Mouse (Mus musculus): ENCODE data around the gene Ckap2l.

- TF ChIP-seq CTCF (IDR thresholded peaks at IDR 0.05; ENCODE audit: borderline replicate concordance, control insufficient read depth, extremely low read depth, insufficient read depth, low read length, poor library complexity) (no peak), POLR2A (IDR thresholded peaks at IDR 0.05; ENCODE audit: control insufficient read depth, extremely low read depth, insufficient read depth, low read length, poor library complexity) (no peak)
These were observed 62.3 kb downstream of the Ckap2l start for GRCm38 (mm10) chr2:129234731-129235130.

All from thymus, adult 2 months (tissue).